Mouse (Mus musculus): ENCODE results near the gene Fndc3c1. TPM values are rescaled to one million over a fixed set of nuclear protein-coding genes. Genes with fewer than 3 reads are reported as not detected.
"Not testable (repeated sequence)": the region's sequence is repeated elsewhere in the genome, so short reads cannot be mapped to it uniquely, and the experiment has no call there.

Fndc3c1 gene
- not detected in 2 replicates for polyA plus RNA-seq (2012)

DNA sequence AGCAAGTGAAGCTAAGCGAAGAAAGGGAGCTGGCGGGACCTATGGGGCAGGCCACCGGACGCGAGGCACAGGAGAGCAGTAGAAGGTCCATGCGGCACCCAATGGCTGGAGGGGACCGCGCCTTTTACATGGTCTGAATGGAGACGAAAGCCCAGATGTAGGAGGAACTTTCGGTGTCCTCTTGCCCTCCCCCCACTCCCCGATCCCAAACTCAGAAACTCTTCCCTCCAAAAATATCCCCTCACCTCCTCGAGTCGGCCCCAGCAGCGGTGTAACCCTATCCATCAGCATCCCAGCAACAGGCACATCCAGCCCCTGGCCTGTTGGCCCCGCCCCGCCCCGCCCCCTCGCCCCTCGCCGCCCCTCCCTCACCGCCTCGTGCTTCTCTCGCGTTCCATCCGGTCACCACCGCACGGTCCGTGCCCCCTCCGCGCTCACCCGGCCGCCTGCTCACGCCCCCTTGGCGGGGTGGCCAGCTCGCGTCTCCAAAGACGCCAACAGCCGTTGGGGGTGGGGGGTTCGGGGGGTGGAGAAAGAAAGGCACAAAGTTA is at the start of gene Fndc3c1:
Gene Fndc3c1 (minus strand): TSS at position 301 of the 551 bp plus-strand sequence.
- H3K4me3 ChIP-seq (replicated peaks), result no peak within 1 kb of the TSS
- TF ChIP-seq GATA1 (IDR thresholded peaks at IDR 0.05; ENCODE audit: low read length), result no peak
- no peak for TF ChIP-seq TAL1 (IDR thresholded peaks at IDR 0.05; ENCODE audit: low read length)
- H3K36me3 ChIP-seq (ENCODE audit: control insufficient read depth), result no peaks in the 10 kb centered on the region
- H3K9me3 ChIP-seq (ENCODE audit: control insufficient read depth, low read length), result no peaks in the 10 kb centered on the region; the same call in 1 of the 2 replicates
- H3K4me1 ChIP-seq (ENCODE audit: control insufficient read depth), result no peaks in the 10 kb centered on the region
- peaks cover 41% of the 10 kb centered on the region for H3K27me3 ChIP-seq (ENCODE audit: control insufficient read depth)

- no peak overlapping the region for H3K4me3 ChIP-seq (replicated peaks)
- H3K4me1 ChIP-seq (ENCODE audit: control insufficient read depth), result no peaks in the 10 kb centered on the region
- peaks cover 41% of the 10 kb centered on the region for H3K27me3 ChIP-seq (ENCODE audit: control insufficient read depth)
- no peak for TF ChIP-seq TAL1 (IDR thresholded peaks at IDR 0.05; ENCODE audit: low read length)
- TF ChIP-seq GATA1 (IDR thresholded peaks at IDR 0.05; ENCODE audit: low read length), result no peak
- H3K36me3 ChIP-seq (ENCODE audit: control insufficient read depth), result no peaks in the 10 kb centered on the region
- no peaks in the 10 kb centered on the region; the same call in 1 of the 2 replicates for H3K9me3 ChIP-seq (ENCODE audit: control insufficient read depth, low read length)
These were observed 1.2 kb upstream of the Fndc3c1 start for GRCm38 (mm10) chrX:106486451-106486850.

DNA sequence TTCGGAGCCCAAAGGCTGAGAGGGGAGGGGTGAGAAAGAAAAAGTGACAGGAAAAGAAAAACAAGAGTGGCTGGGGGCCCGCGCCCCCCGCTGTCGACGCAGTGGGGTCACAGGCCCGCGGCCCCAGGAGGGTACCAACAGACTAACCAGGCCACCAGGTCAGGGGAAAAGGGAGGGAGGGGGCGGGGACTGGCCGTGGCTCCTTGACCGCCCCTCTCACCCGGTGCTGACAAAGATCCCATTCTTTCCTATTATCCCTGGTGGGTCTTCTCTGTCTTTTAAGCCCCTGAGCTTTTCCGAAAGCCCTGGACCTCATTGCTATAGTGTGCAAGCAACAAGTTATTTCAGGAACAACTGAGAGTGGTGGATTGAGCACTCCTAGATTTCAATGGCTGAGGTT is 470 bp upstream of the Fndc3c1 start:
- Histone ChIP-seq H3K4me1 (ENCODE audit: control insufficient read depth) (no peaks in the 10 kb centered on the region), H3K27me3 (ENCODE audit: control insufficient read depth) (peaks cover 41% of the 10 kb centered on the region), H3K9me3 (ENCODE audit: control insufficient read depth, low read length) (no peaks in the 10 kb centered on the region; the same call in 1 of the 2 replicates), H3K4me3 (replicated peaks) (no peak overlapping the region), H3K36me3 (ENCODE audit: control insufficient read depth) (no peaks in the 10 kb centered on the region)
- TF ChIP-seq TAL1 (IDR thresholded peaks at IDR 0.05; ENCODE audit: low read length), result no peak
- no peak for TF ChIP-seq GATA1 (IDR thresholded peaks at IDR 0.05; ENCODE audit: low read length)

DNA sequence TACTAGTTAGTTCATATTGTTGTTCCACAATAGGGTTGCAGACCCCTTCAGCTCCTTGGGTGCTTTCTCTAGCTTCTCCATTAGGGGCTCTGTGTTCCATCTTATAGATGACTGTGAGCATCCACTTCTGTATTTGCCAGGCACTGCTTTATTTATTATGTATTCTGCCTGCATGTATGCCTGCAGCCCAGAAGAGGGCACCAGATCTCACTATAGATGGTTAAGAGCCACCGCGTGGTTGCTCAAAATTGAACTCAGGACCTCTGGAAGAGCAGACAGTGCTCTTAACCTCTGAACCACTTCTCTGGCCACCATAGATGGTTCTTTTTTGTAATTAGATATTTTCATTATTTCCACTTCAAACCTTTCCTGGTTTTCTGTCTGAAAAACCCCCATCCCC is 5.3 kb downstream of the Fndc3c1 start:
- H3K27me3 ChIP-seq (ENCODE audit: control insufficient read depth), result peaks cover 19% of the 10 kb centered on the region

DNA sequence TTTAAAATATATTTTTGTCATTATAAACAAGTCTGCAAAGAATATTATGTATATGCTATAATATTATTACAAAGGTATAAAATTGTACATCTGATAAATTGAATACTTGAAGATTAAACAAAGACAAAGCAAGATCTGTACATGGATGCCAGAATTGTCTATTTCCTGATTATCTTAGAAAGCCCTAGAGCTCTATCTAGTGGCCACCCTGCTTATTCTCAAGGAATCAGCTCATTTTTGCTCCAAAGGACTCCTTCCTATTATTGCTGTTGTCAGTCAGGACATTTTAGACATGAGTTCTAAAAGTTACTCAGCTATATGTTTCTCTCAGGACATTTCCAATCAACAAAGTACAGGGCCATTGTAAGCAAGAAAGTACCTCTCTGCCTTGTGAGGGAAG is 99.9 kb downstream of the Fndc3c1 start:
- TF ChIP-seq TAL1 (IDR thresholded peaks at IDR 0.05; ENCODE audit: low read length) (no peak), GATA1 (IDR thresholded peaks at IDR 0.05; ENCODE audit: low read length) (no peak)
- no peaks in the 10 kb centered on the region for H3K4me1 ChIP-seq (ENCODE audit: control insufficient read depth)
- no peaks in the 10 kb centered on the region for H3K36me3 ChIP-seq (ENCODE audit: control insufficient read depth)
- no peak overlapping the region for H3K4me3 ChIP-seq (replicated peaks)
- no peaks in the 10 kb centered on the region for H3K9me3 ChIP-seq (ENCODE audit: control insufficient read depth, low read length)
- no peaks in the 10 kb centered on the region for H3K27me3 ChIP-seq (ENCODE audit: control insufficient read depth)

More for the DNA sequence above, 5.3 kb downstream of the Fndc3c1 start:
- not testable (repeated sequence) for H3K4me1 ChIP-seq (ENCODE audit: control insufficient read depth); H3K9me3 ChIP-seq (ENCODE audit: control insufficient read depth, low read length); H3K4me3 ChIP-seq (replicated peaks); H3K36me3 ChIP-seq (ENCODE audit: control insufficient read depth)

GRCm38 (mm10) chrX:106380608-106381007 is 104.6 kb downstream of the Fndc3c1 start:
- no peak for TF ChIP-seq GATA1 (IDR thresholded peaks at IDR 0.05; ENCODE audit: low read length)
- Histone ChIP-seq H3K4me1 (ENCODE audit: control insufficient read depth) (no peaks in the 10 kb centered on the region), H3K4me3 (replicated peaks) (no peak overlapping the region), H3K36me3 (ENCODE audit: control insufficient read depth) (no peaks in the 10 kb centered on the region), H3K9me3 (ENCODE audit: control insufficient read depth, low read length) (no peaks in the 10 kb centered on the region), H3K27me3 (ENCODE audit: control insufficient read depth) (no peaks in the 10 kb centered on the region)

Other genes starting within 250 kb of the Fndc3c1 start
- gene Fnd3c2, start 230.0 kb downstream of the Fndc3c1 start, polyA plus RNA-seq (2012), result 0.01 TPM in 1 of 2 replicates, not detected in the other
- gene Gm5127, start 97.8 kb upstream of the Fndc3c1 start, polyA plus RNA-seq (2012), result not detected in 2 replicates
- gene Cysltr1, start 118.3 kb upstream of the Fndc3c1 start, polyA plus RNA-seq (2012), result not detected in 2 replicates

Measured in erythroblast, embryonic 14.5 days (primary cell).